Mouse (Mus musculus) T-helper 2 cell (primary cell): ENCODE results near the gene Btg1.

Experiments
- in situ Hi-C: fragments of 300-600 bp; cut with MboI, MseI; formaldehyde crosslinking; loops from one replicate; pipeline ENCODE4 v1.15.1; 2025; ENCODE audit warnings: high pct_unique_total_duplicates

The Btg1 gene

GRCm38 (mm10) chr10:96628913-96629199 lies 12.1 kb downstream of the Btg1 start:
- in situ Hi-C loops, result loop anchor here (5.0 to 10.0 kb wide), 2 partner anchors 536 to 683 kb away; no protein-coding TSS in a partner anchor

GRCm38 (mm10) chr10:96630110-96630509 lies 13.3 kb downstream of the Btg1 start:
- in situ Hi-C loops, result no loop called here

- in situ Hi-C loops, result no loop called here
Observed at GRCm38 (mm10) chr10:96631066-96631711, 14.4 kb downstream of the Btg1 start.

- in situ Hi-C loops, result no loop called here
Observed at GRCm38 (mm10) chr10:96632271-96633144, 15.7 kb downstream of the Btg1 start.

- in situ Hi-C loops, result no loop called here
Observed at GRCm38 (mm10) chr10:96633145-96633516, 16.3 kb downstream of the Btg1 start.

GRCm38 (mm10) chr10:96635472-96635871 lies 18.7 kb downstream of the Btg1 start:
- in situ Hi-C loops, result no loop called here

GRCm38 (mm10) chr10:96638477-96638876 lies 21.7 kb downstream of the Btg1 start:
- in situ Hi-C loops, result no loop called here

- in situ Hi-C loops, result no loop called here
Observed at GRCm38 (mm10) chr10:96642014-96642413, 25.2 kb downstream of the Btg1 start.

GRCm38 (mm10) chr10:96642751-96643150 lies 25.9 kb downstream of the Btg1 start:
- in situ Hi-C loops, result no loop called here

- in situ Hi-C loops, result no loop called here
Observed at GRCm38 (mm10) chr10:96645183-96645582, 28.4 kb downstream of the Btg1 start.

GRCm38 (mm10) chr10:96646024-96646866 lies 29.4 kb downstream of the Btg1 start:
- in situ Hi-C loops, result no loop called here

GRCm38 (mm10) chr10:96646867-96647462 lies 30.2 kb downstream of the Btg1 start:
- in situ Hi-C loops, result no loop called here

- in situ Hi-C loops, result no loop called here
Observed at GRCm38 (mm10) chr10:96648161-96648561, 31.4 kb downstream of the Btg1 start.

GRCm38 (mm10) chr10:96649524-96649923 lies 32.7 kb downstream of the Btg1 start:
- in situ Hi-C loops, result no loop called here

- in situ Hi-C loops, result no loop called here
Observed at GRCm38 (mm10) chr10:96652372-96652771, 35.6 kb downstream of the Btg1 start.

- in situ Hi-C loops, result no loop called here
Observed at GRCm38 (mm10) chr10:96653030-96653429, 36.2 kb downstream of the Btg1 start.

GRCm38 (mm10) chr10:96654079-96654478 lies 37.3 kb downstream of the Btg1 start:
- in situ Hi-C loops, result no loop called here

GRCm38 (mm10) chr10:96654576-96654975 lies 37.8 kb downstream of the Btg1 start:
- in situ Hi-C loops, result no loop called here

- in situ Hi-C loops, result no loop called here
Observed at GRCm38 (mm10) chr10:96655066-96655465, 38.3 kb downstream of the Btg1 start.

- in situ Hi-C loops, result no loop called here
Observed at GRCm38 (mm10) chr10:96656176-96656575, 39.4 kb downstream of the Btg1 start.

GRCm38 (mm10) chr10:96658906-96659305 lies 42.1 kb downstream of the Btg1 start:
- in situ Hi-C loops, result no loop called here
